Mouse (Mus musculus) liver, postnatal 0 days (tissue): ENCODE measurements around the gene Krtap15. TPM values are rescaled to one million over a fixed set of nuclear protein-coding genes. Genes with fewer than 3 reads are reported as not detected.

Experiments used
- ATAC-seq: fragments of 200-750 bp; cut with Nextera tagmentation; 2 replicates; pipeline ENCODE4 v1.8.0; 2017; ENCODE audit warnings: mild to moderate bottlenecking, moderate library complexity
- DNase-seq: peaks from one replicate; pipeline ENCODE4 v3.0.0-alpha.2; 2016
- H3K27ac ChIP-seq: fragments of 300-500 bp; sonication (generic); 2 replicates; pipeline ENCODE4 v1.5.1; 2014; ENCODE audit warnings: antibody characterized with exemption, moderate library complexity, mild to moderate bottlenecking, low read depth
- H3K27me3 ChIP-seq: fragments of 300-500 bp; sonication (generic); 2 replicates; pipeline ENCODE4 v1.6.1; 2014; ENCODE audit warnings: low read length, control low read depth, mixed read lengths; ENCODE audit not compliant: insufficient read depth
- H3K36me3 ChIP-seq: fragments of 300-500 bp; sonication (generic); replicated peaks from 2 replicates; pipeline ENCODE4 v1.6.1; 2014; ENCODE audit warnings: mild to moderate bottlenecking, control low read depth, low read length, moderate library complexity, mixed read lengths; ENCODE audit not compliant: insufficient read depth
- H3K4me1 ChIP-seq: fragments of 300-500 bp; sonication (generic); 2 replicates; pipeline ENCODE4 v1.6.1; 2014; ENCODE audit warnings: antibody characterized with exemption, mild to moderate bottlenecking, control low read depth; ENCODE audit not compliant: insufficient read depth
- H3K4me2 ChIP-seq: fragments of 300-500 bp; sonication (generic); 2 replicates; pipeline ENCODE4 v1.6.1; 2014; ENCODE audit warnings: low read depth, mild to moderate bottlenecking, low read length, moderate library complexity, mixed read lengths
- H3K4me3 ChIP-seq: fragments of 300-500 bp; sonication (generic); 2 replicates; pipeline ENCODE4 v1.5.1; 2014; ENCODE audit warnings: low read depth, low read length
- H3K9ac ChIP-seq: fragments of 300-500 bp; sonication (generic); replicated peaks from 2 replicates; pipeline ENCODE4 v1.6.1; 2014; ENCODE audit warnings: mild to moderate bottlenecking, moderate library complexity
- H3K9me3 ChIP-seq: fragments of 300-500 bp; sonication (generic); 2 replicates; pipeline ENCODE4 v1.6.1; 2016; ENCODE audit warnings: mild to moderate bottlenecking, control low read depth, low read length, mixed read lengths
- CTCF ChIP-seq: sonication (generic); IDR thresholded peaks from 2 replicates; pipeline ENCODE4 v1.5.1; 2016; ENCODE audit warnings: antibody characterized with exemption, low read depth
- EP300 ChIP-seq: IDR thresholded peaks from 2 replicates; pipeline ENCODE4 v1.6.1; 2016; ENCODE audit warnings: antibody characterized with exemption, low read depth, mild to moderate bottlenecking
- WGBS: fragments of 180-500 bp; shearing (Covaris S2); extraction: QIAGEN DNeasy Blood & Tissue Kit; methylation state at CpG from one replicate; pipeline ENCODE4 v1.1.7; 2014; ENCODE audit not compliant: insufficient replicate concordance; 5-methylcytosine and 5-hydroxymethylcytosine counted together
- polyA plus RNA-seq: library from polyadenylated mRNA; unstranded; fragments of >200 nt; fragmentation: Nextera tagmentation; extraction: Ambion mirVana; gene quantifications from 2 replicates; pipeline ENCODE4 v1.2.1, GENCODE M21; 2015

Gene Krtap15
- polyA plus RNA-seq, 1 experiment from 2014 or later: not detected

GRCm38 (mm10) chr16:88869311-88869710, 49.3 kb downstream of the Krtap15 start, which contains the start of gene Krtap19-1:
Gene Krtap19-1 (minus strand): TSS chr16:88869411.
- DNase-seq (no peak), ATAC-seq (no peak)
- no peak within 1 kb of the TSS for H3K4me2 ChIP-seq
- TF ChIP-seq EP300: no peak
- TF ChIP-seq CTCF: no peak
- H3K27ac ChIP-seq: no peak within 1 kb of the TSS
- no peak within 1 kb of the TSS for H3K9ac ChIP-seq
- H3K4me3 ChIP-seq: no peak within 1 kb of the TSS
- WGBS: 74% methylated on average over 6 of the region's 6 CpGs
- H3K27me3 ChIP-seq: no peaks in the 10 kb centered on the region
- H3K4me1 ChIP-seq: no peaks in the 10 kb centered on the region
- H3K9me3 ChIP-seq: no peaks in the 10 kb centered on the region
- no peaks in the 10 kb centered on the region for H3K36me3 ChIP-seq

GRCm38 (mm10) chr16:88874169-88874568, 54.2 kb downstream of the Krtap15 start, which contains the start of gene Krtap19-2:
Gene Krtap19-2 (minus strand): TSS chr16:88874269.
- no peak for ATAC-seq
- no peak within 1 kb of the TSS for H3K4me3 ChIP-seq
- TF ChIP-seq CTCF (no peak), EP300 (no peak)
- no peaks in the 10 kb centered on the region for H3K4me1 ChIP-seq
- H3K4me2 ChIP-seq: no peak within 1 kb of the TSS
- no peak within 1 kb of the TSS for H3K27ac ChIP-seq
- no peaks in the 10 kb centered on the region for H3K36me3 ChIP-seq
- H3K9me3 ChIP-seq: no peaks in the 10 kb centered on the region
- H3K27me3 ChIP-seq: no peaks in the 10 kb centered on the region
- H3K9ac ChIP-seq: no peak within 1 kb of the TSS
- DNase-seq: no peak
- WGBS: 92% methylated on average over 3 of the region's 3 CpGs

GRCm38 (mm10) chr16:88877938-88878337, 57.9 kb downstream of the Krtap15 start, which contains the start of gene Krtap19-3:
Gene Krtap19-3 (minus strand): TSS chr16:88878038.
- H3K4me3 ChIP-seq: no peak within 1 kb of the TSS
- no peak within 1 kb of the TSS for H3K27ac ChIP-seq
- no peaks in the 10 kb centered on the region for H3K27me3 ChIP-seq
- no peak within 1 kb of the TSS for H3K4me2 ChIP-seq
- no peak within 1 kb of the TSS for H3K9ac ChIP-seq
- ATAC-seq (no peak), DNase-seq (no peak)
- no peak for TF ChIP-seq EP300
- no peak for TF ChIP-seq CTCF
- WGBS: 84% methylated on average over 2 of the region's 2 CpGs
- H3K36me3 ChIP-seq: no peaks in the 10 kb centered on the region
- H3K9me3 ChIP-seq: no peaks in the 10 kb centered on the region
- no peaks in the 10 kb centered on the region for H3K4me1 ChIP-seq

Other genes starting within 250 kb of the Krtap15 start
- gene Krtap24-1, start 207.9 kb upstream of the Krtap15 start, polyA plus RNA-seq: not detected in 2 replicates
- gene 2310079G19Rik, start 192.5 kb upstream of the Krtap15 start, polyA plus RNA-seq: not detected in 2 replicates
- gene Krtap26-1, start 172.4 kb upstream of the Krtap15 start, polyA plus RNA-seq: not detected in 2 replicates
- not detected in 2 replicates for gene Krtap27-1, start 148.5 kb upstream of the Krtap15 start, polyA plus RNA-seq
- not detected in 2 replicates for gene 2310061N02Rik, start 112.3 kb upstream of the Krtap15 start, polyA plus RNA-seq
- not detected in 2 replicates for gene Krtap13-1, start 91.4 kb upstream of the Krtap15 start, polyA plus RNA-seq
- not detected in 2 replicates for gene Krtap13, start 68.6 kb upstream of the Krtap15 start, polyA plus RNA-seq
- not detected in 2 replicates for gene 2310034C09Rik, start 61.4 kb upstream of the Krtap15 start, polyA plus RNA-seq
- not detected in 2 replicates for gene 2310057N15Rik, start 46.0 kb upstream of the Krtap15 start, polyA plus RNA-seq
- gene Gm5965, start 42.3 kb upstream of the Krtap15 start, polyA plus RNA-seq: not detected in 2 replicates
- not detected in 2 replicates for gene Gm20741, start 8.0 kb upstream of the Krtap15 start, polyA plus RNA-seq
- not detected in 2 replicates for gene Krtap14, start 5.9 kb downstream of the Krtap15 start, polyA plus RNA-seq
- not detected in 2 replicates for gene Krtap19-1, start 49.2 kb downstream of the Krtap15 start, polyA plus RNA-seq
- gene Krtap19-2, start 54.1 kb downstream of the Krtap15 start, polyA plus RNA-seq: not detected in 2 replicates
- gene Krtap19-3, start 57.8 kb downstream of the Krtap15 start, polyA plus RNA-seq: not detected in 2 replicates
- not detected in 2 replicates for gene Krtap19-4, start 64.9 kb downstream of the Krtap15 start, polyA plus RNA-seq
- not detected in 2 replicates for gene Krtap19-5, start 76.2 kb downstream of the Krtap15 start, polyA plus RNA-seq
- gene Krtap19-9b, start 112.0 kb downstream of the Krtap15 start, polyA plus RNA-seq: not detected in 2 replicates
- gene Krtap16-3, start 142.7 kb downstream of the Krtap15 start, polyA plus RNA-seq: not detected in 2 replicates
- not detected in 2 replicates for gene Krtap22-2, start 190.5 kb downstream of the Krtap15 start, polyA plus RNA-seq
- not detected in 2 replicates for gene Gm10229, start 195.1 kb downstream of the Krtap15 start, polyA plus RNA-seq
- not detected in 2 replicates for gene Krtap6-1, start 211.5 kb downstream of the Krtap15 start, polyA plus RNA-seq
- gene Gm10228, start 221.3 kb downstream of the Krtap15 start, polyA plus RNA-seq: not detected in 2 replicates
- gene Krtap6-5, start 227.7 kb downstream of the Krtap15 start, polyA plus RNA-seq: not detected in 2 replicates
- not detected in 2 replicates for gene 1110025L11Rik, start 243.8 kb downstream of the Krtap15 start, polyA plus RNA-seq